Mouse (Mus musculus) cerebellum, adult 8-10 months (tissue): ENCODE measurements at regions not wholly inside any gene's neighbourhood (a gene's known extent, or its start where the extent isn't known, plus 50 kb on each side); places are given as distances from the start of the nearest gene placed in this dataset.
A peak's percentile ranks its signal among the peaks of the same experiment; 100 is the strongest.
"Not testable (repeated sequence)": the region's sequence is repeated elsewhere in the genome, so short reads cannot be mapped to it uniquely, and the experiment has no call there.

Source experiments
- DNase-seq: peaks from one replicate; pipeline ENCODE4 v3.0.0; 2022

- DNase-seq: no peak
These were observed 239.2 kb upstream of the 1700012A03Rik start for GRCm38 (mm10) chr6:31810602-31811512.

GRCm38 (mm10) chr6:31804468-31804867, 240.7 kb upstream of the Podxl start:
- not testable (repeated sequence) for DNase-seq

- not testable (repeated sequence) for DNase-seq
These were observed 239.4 kb upstream of the Podxl start for GRCm38 (mm10) chr6:31803222-31803621.

GRCm38 (mm10) chr6:31791547-31791946, 227.8 kb upstream of the Podxl start:
- DNase-seq: no peak

- DNase-seq: no peak
These were observed 227.1 kb upstream of the Podxl start for GRCm38 (mm10) chr6:31790906-31791305.

GRCm38 (mm10) chr6:31776841-31777240, 213.1 kb upstream of the Podxl start:
- DNase-seq: no peak

- DNase-seq: no peak
These were observed 208.1 kb upstream of the Podxl start for GRCm38 (mm10) chr6:31771916-31772315.

GRCm38 (mm10) chr6:31745589-31745988, 181.8 kb upstream of the Podxl start:
- no peak for DNase-seq

- DNase-seq: no peak
These were observed 167.6 kb upstream of the Podxl start for GRCm38 (mm10) chr6:31731391-31731790.

GRCm38 (mm10) chr6:31719614-31720013, 155.8 kb upstream of the Podxl start:
- DNase-seq: no peak

- DNase-seq: no peak
These were observed 155.1 kb upstream of the Podxl start for GRCm38 (mm10) chr6:31718843-31719242.

GRCm38 (mm10) chr6:31717531-31717930, 153.8 kb upstream of the Podxl start:
- no peak for DNase-seq

GRCm38 (mm10) chr6:31707256-31707655, 143.5 kb upstream of the Podxl start:
- no peak for DNase-seq

- DNase-seq: no peak
These were observed 140.4 kb upstream of the Podxl start for GRCm38 (mm10) chr6:31704191-31704590.

- DNase-seq: no peak
These were observed 139.2 kb upstream of the Podxl start for GRCm38 (mm10) chr6:31702931-31703330.

- no peak for DNase-seq
These were observed 132.1 kb upstream of the Podxl start for GRCm38 (mm10) chr6:31695885-31696284.

GRCm38 (mm10) chr6:31693047-31693446, 129.3 kb upstream of the Podxl start:
- no peak for DNase-seq

GRCm38 (mm10) chr6:31692024-31692423, 128.2 kb upstream of the Podxl start:
- DNase-seq: no peak

- DNase-seq: no peak
These were observed 116.3 kb upstream of the Podxl start for GRCm38 (mm10) chr6:31680101-31680500.

- DNase-seq: no peak
These were observed 102.1 kb upstream of the Podxl start for GRCm38 (mm10) chr6:31665671-31666486.

- peak; percentile 72 for DNase-seq
These were observed 100.7 kb upstream of the Podxl start for GRCm38 (mm10) chr6:31664495-31664894.

- DNase-seq: peak; percentile 55
These were observed 97.0 kb upstream of the Podxl start for GRCm38 (mm10) chr6:31660778-31661177.

- no peak for DNase-seq
These were observed 96.1 kb upstream of the Podxl start for GRCm38 (mm10) chr6:31659901-31660300.
